Mouse (Mus musculus) intestine, embryonic 15.5 days (tissue): ENCODE results near the gene Fam187b. TPM values are rescaled to one million over a fixed set of nuclear protein-coding genes. Genes with fewer than 3 reads are reported as not detected.

Experiments used
- ATAC-seq: fragments of 200-750 bp; cut with Nextera tagmentation; 2 replicates; pipeline ENCODE4 v1.8.0; 2017; ENCODE audit warnings: moderate TSS enrichment, moderate library complexity
- H3K27ac ChIP-seq: fragments of 300-500 bp; sonication (generic); 2 replicates; pipeline ENCODE4 v1.5.1; 2015; ENCODE audit warnings: mild to moderate bottlenecking, inconsistent platforms
- H3K27me3 ChIP-seq: fragments of 300-500 bp; sonication (generic); replicated peaks from 2 replicates; pipeline ENCODE4 v1.6.1; 2015; ENCODE audit warnings: inconsistent platforms
- H3K36me3 ChIP-seq: fragments of 300-500 bp; sonication (generic); 2 replicates; pipeline ENCODE4 v1.6.1; 2015; ENCODE audit warnings: inconsistent platforms
- H3K4me1 ChIP-seq: fragments of 300-500 bp; sonication (generic); replicated peaks from 2 replicates; pipeline ENCODE4 v1.6.1; 2015; ENCODE audit warnings: inconsistent platforms
- H3K4me2 ChIP-seq: fragments of 300-500 bp; sonication (generic); replicated peaks from 2 replicates; pipeline ENCODE4 v1.6.1; 2015; ENCODE audit warnings: mild to moderate bottlenecking, inconsistent platforms
- H3K4me3 ChIP-seq: fragments of 300-500 bp; sonication (generic); replicated peaks from 2 replicates; pipeline ENCODE4 v1.5.1; 2015; ENCODE audit warnings: inconsistent platforms
- H3K9ac ChIP-seq: fragments of 300-500 bp; sonication (generic); 2 replicates; pipeline ENCODE4 v1.6.1; 2015; ENCODE audit warnings: inconsistent platforms
- H3K9me3 ChIP-seq: fragments of 300-500 bp; sonication (generic); 2 replicates; pipeline ENCODE4 v1.6.1; 2016; ENCODE audit warnings: inconsistent platforms
- WGBS: fragments of 180-500 bp; shearing (Covaris S2); methylation state at CpG from one replicate; pipeline ENCODE4 v1.1.7; 2015; 5-methylcytosine and 5-hydroxymethylcytosine counted together
- polyA plus RNA-seq: library from polyadenylated mRNA; unstranded; fragments of >200 nt; fragmentation: Nextera tagmentation; extraction: Ambion mirVana; gene quantifications from 2 replicates; pipeline ENCODE4 v1.2.1, GENCODE M21; 2015

Gene Fam187b
- polyA plus RNA-seq, 1 experiment from 2014 or later = 10.1 TPM

DNA sequence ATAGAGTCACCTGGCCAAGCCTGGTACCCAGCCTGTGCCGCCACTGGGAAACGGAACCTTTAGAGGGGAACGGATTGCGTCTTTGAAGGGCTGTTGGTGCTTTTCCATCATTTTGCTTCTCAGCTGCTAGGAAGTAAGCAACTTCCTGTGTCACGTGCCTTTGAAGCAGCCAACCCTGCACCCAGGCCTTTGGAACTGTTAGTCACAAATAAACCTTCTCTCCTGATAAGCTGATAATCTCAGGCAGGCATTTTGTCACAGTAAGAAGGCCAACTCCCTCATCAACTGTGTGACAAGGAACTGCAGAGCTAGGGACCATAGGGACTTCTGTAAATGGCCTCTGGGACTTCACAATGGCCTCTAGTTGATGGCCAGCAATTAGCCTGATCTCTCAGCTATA lies 18.6 kb downstream of the Fam187b start:
- Histone ChIP-seq H3K4me2 (no peak overlapping the region), H3K9me3 (no peaks in the 10 kb centered on the region), H3K9ac (no peak overlapping the region), H3K4me1 (no peaks in the 10 kb centered on the region), H3K27ac (no peak overlapping the region), H3K36me3 (no peaks in the 10 kb centered on the region), H3K4me3 (no peak overlapping the region), H3K27me3 (no peaks in the 10 kb centered on the region)
- 79% methylated on average over 5 of the region's 5 CpGs for WGBS
- ATAC-seq = 0 out of 2 replicates have a peak, but pooled peaks have one; percentile 25

- WGBS = 91% methylated on average over 5 of the region's 5 CpGs
- no peak overlapping the region for H3K27ac ChIP-seq
- no peak overlapping the region for H3K4me3 ChIP-seq
- H3K36me3 ChIP-seq = no peaks in the 10 kb centered on the region
- H3K4me1 ChIP-seq = no peaks in the 10 kb centered on the region
- H3K4me2 ChIP-seq = no peak overlapping the region
- ATAC-seq = no peak
- H3K27me3 ChIP-seq = no peaks in the 10 kb centered on the region
- no peaks in the 10 kb centered on the region for H3K9me3 ChIP-seq
- no peak overlapping the region for H3K9ac ChIP-seq
Measured at GRCm38 (mm10) chr7:30993986-30994385, 20.4 kb downstream of the Fam187b start.

DNA sequence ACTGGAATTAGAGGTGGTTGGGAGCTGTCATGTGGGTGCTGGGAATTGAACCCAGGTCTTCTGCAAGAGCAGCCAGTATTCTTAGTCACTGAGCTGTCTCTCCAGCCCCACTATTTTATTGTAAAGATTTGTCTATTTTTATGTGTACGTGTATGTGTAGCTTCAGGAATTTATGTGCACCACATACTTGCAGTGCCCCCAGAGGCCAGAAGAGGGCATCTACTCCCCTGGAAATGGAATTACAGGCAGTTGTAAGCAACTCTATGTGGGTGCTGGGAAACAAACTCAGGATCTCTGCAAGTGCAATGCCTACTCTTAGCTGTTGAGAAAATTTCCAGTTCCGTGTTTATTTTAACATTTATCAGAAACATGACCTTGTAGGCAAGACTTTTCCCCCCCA lies 22.9 kb downstream of the Fam187b start:
- H3K27ac ChIP-seq = no peak overlapping the region
- 96% methylated on average over 2 of the region's 2 CpGs for WGBS
- no peak overlapping the region for H3K4me2 ChIP-seq
- no peaks in the 10 kb centered on the region for H3K36me3 ChIP-seq
- no peak for ATAC-seq
- H3K4me3 ChIP-seq = no peak overlapping the region
- no peak overlapping the region for H3K9ac ChIP-seq
- no peaks in the 10 kb centered on the region for H3K27me3 ChIP-seq
- 0 out of 2 replicates have a peak, but pooled peaks cover 4% of the 10 kb centered on the region for H3K4me1 ChIP-seq
- H3K9me3 ChIP-seq = no peaks in the 10 kb centered on the region

DNA sequence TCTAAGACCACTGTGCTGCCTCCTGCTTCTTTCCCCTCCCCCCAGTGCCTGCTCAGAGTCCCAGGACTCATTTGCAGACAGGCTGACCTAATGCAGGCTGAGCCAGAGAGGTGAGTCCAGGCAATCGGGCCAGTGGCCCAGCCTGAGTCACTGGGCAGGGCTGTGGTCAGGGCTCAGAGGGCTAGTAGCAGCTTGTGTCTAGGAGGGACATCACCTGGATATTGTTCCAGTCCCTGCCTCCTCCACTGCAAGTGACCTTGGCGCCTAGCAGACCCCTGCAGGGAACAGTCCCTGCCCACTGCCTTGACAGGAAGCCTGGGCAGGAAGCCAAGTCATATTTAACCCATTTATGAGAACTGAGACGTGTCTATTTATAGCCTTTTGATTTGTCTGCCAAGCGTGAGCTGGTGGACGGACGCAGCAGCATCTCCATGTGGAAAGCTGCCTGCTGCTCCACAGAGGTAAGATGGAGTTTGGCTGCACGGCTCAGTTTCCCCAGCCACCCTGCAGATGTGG lies 27.0 kb downstream of the Fam187b start:
- Histone ChIP-seq H3K4me2 (no peak overlapping the region; the same call in 1 of the 2 replicates), H3K9ac (no peak overlapping the region), H3K4me1 (0 out of 2 replicates have a peak, but pooled peaks cover 4% of the 10 kb centered on the region), H3K9me3 (no peaks in the 10 kb centered on the region), H3K4me3 (no peak overlapping the region), H3K27me3 (no peaks in the 10 kb centered on the region), H3K27ac (no peak overlapping the region), H3K36me3 (no peaks in the 10 kb centered on the region)
- 17% methylated on average over 7 of the region's 7 CpGs for WGBS
- peak; percentile 72 for ATAC-seq

DNA sequence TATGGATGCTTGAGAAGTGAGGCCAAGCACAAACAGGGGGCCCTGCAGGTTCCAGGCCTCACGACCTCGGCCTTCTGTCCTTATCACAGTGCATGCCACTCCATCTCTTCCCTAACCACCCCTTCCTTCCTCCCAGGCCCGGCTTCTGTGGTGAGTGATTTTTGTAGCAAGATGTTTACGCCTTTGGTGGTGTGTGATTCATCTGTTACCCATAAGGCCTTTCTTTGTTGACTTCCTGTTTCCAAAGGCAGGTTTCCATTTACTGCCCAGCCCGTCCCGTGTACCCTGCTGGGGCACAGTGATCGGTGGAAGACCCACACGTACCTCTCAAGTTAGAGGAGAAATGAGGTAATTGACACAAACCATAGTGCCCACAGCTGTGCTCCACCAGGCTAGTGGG lies 29.1 kb downstream of the Fam187b start:
- Histone ChIP-seq H3K9me3 (no peaks in the 10 kb centered on the region), H3K4me3 (no peak overlapping the region), H3K27me3 (no peaks in the 10 kb centered on the region), H3K4me1 (0 out of 2 replicates have a peak, but pooled peaks cover 4% of the 10 kb centered on the region), H3K4me2 (no peak overlapping the region), H3K27ac (no peak overlapping the region), H3K9ac (no peak overlapping the region), H3K36me3 (no peaks in the 10 kb centered on the region)
- ATAC-seq = no peak
- WGBS = 58% methylated on average over 8 of the region's 8 CpGs

DNA sequence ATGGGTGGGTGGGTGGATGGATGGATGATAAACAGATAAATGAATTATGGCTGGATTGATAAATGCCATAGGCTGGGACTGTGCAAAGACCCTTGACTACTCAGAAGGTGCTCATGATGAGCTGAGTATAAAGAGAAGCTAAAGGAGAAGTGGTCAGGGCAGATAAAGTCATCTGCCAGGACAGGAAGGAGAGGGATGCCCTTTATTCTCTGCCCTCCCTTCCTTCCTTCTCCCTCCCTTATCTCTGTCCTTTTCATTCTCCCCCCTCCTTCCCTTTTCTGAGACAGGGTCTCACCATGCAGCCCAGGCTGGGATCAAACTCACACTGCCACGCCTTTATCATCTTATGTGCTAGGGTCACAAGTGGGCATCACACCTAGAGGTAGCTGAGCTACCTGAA lies 34.2 kb downstream of the Fam187b start:
- ATAC-seq = no peak
- Histone ChIP-seq H3K27me3 (no peaks in the 10 kb centered on the region), H3K9ac (no peak overlapping the region), H3K36me3 (no peaks in the 10 kb centered on the region), H3K4me2 (no peak overlapping the region), H3K27ac (no peak overlapping the region), H3K4me1 (peaks cover 5% of the 10 kb centered on the region; the same call in 1 of the 2 replicates), H3K4me3 (no peak overlapping the region), H3K9me3 (no peaks in the 10 kb centered on the region)
- WGBS = 78% methylated on average over 1 of the region's 1 CpGs

DNA sequence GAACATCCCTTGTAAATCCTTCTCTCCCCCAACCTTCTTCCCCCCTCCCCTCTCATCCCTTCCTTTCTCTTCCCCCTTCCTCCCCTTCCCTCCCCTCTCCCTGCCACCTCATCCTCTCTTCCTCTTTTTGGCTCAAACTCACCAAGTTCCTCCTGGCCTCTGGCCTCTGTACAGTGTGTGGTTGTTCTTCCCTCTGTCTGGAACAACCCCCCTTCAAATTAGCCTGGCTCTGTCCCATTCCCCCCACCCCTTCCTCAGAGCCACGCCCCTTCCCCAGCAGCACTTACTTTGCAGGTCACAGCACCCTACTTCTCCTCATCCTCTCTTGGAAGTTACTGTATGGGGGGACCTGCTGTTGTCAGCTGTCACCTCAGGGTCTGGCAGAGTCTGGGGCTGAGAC lies 34.6 kb downstream of the Fam187b start:
- 58% methylated on average over 1 of the region's 1 CpGs for WGBS
- H3K27ac ChIP-seq = 0 out of 2 replicates have a peak overlapping the region, but pooled peaks have one; percentile 6
- no peak; the same call in 1 of the 2 replicates for ATAC-seq

DNA sequence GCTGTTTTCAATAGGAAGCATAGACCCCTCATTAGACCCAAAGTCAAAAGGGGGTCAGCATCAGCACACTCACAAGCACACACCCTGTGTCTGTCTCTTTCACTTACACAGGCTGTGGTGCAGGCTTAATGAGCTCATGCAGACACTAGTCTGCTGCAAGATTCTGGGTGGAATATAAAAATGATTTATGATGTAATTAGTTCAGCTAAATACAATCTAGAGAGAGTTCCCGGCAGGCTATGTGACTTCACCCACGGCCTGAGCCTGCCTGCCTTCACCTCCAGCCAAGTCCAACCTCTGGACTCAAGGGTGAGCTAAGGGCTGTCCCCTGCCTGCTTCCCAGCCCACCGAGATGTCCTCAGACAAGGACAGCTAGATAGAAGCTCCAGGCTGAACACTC lies 35.3 kb downstream of the Fam187b start:
- 0 out of 2 replicates have a peak, but pooled peaks have one; percentile 23 for ATAC-seq
- Histone ChIP-seq H3K4me1 (peaks cover 5% of the 10 kb centered on the region; the same call in 1 of the 2 replicates), H3K9ac (no peak overlapping the region), H3K27ac (0 out of 2 replicates have a peak overlapping the region, but pooled peaks have one; percentile 6), H3K27me3 (no peaks in the 10 kb centered on the region), H3K36me3 (no peaks in the 10 kb centered on the region), H3K4me3 (no peak overlapping the region), H3K4me2 (no peak overlapping the region), H3K9me3 (no peaks in the 10 kb centered on the region)
- WGBS = 32% methylated on average over 3 of the region's 3 CpGs

More for the DNA sequence above, 34.6 kb downstream of the Fam187b start:
- no peaks in the 10 kb centered on the region for H3K27me3 ChIP-seq
- H3K9me3 ChIP-seq = no peaks in the 10 kb centered on the region
- H3K4me2 ChIP-seq = no peak overlapping the region
- H3K9ac ChIP-seq = no peak overlapping the region
- H3K4me3 ChIP-seq = no peak overlapping the region
- peaks cover 5% of the 10 kb centered on the region; the same call in 1 of the 2 replicates for H3K4me1 ChIP-seq
- H3K36me3 ChIP-seq = no peaks in the 10 kb centered on the region

- Histone ChIP-seq H3K4me1 (peaks cover 21% of the 10 kb centered on the region), H3K27ac (no peak overlapping the region)
- no peak for ATAC-seq
Measured at GRCm38 (mm10) chr7:31012971-31013370, 39.4 kb downstream of the Fam187b start.

DNA sequence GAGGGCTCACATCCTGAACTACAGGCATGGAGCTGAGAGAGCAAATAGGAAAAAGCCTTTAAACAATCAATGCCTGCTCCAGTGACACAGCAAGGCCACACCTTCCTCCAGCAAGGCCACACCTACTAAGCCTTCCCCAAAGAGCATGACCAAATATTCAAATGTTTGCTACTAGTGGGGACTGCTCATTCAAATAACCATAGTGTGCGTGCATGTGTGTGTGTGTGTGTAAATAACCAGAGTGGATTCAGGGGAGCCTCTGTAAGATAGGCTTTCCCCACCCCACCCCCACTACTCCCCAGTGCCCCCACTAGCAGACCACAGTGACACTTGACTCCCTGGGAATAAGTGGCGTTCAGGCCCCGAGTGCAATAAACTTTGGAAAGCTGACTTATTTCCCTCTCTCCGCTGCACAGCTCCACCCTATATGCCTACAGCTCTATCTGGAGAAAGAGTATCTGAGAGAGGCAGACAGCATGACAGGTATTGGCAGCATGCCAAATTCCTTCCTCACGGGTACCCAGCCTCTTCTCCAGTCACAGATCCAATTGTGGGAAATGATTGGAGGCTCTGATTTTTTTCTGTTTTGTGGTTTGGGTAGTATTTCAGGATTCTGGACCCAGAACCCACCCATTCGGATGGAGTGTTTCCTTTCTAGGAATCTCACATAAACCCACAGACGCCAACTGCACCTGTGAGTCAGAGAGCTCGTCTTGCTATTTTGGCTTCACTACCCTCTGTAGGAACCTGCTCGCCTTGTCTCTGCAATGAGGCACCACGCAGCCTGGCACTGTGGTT lies 43.7 kb downstream of the Fam187b start:
- Histone ChIP-seq H3K9me3 (no peaks in the 10 kb centered on the region), H3K4me3 (no peak overlapping the region), H3K9ac (no peak overlapping the region), H3K27me3 (no peaks in the 10 kb centered on the region), H3K36me3 (no peaks in the 10 kb centered on the region), H3K4me1 (peaks cover 15% of the 10 kb centered on the region), H3K27ac (no peak overlapping the region), H3K4me2 (peak overlapping the region; percentile 11; the same call in 1 of the 2 replicates)
- 36% methylated on average over 10 of the region's 10 CpGs for WGBS
- ATAC-seq = peak; percentile 91

More at GRCm38 (mm10) chr7:31012971-31013370, 39.4 kb downstream of the Fam187b start:
- Histone ChIP-seq H3K9me3 (no peaks in the 10 kb centered on the region), H3K36me3 (no peaks in the 10 kb centered on the region), H3K4me2 (no peak overlapping the region), H3K4me3 (no peak overlapping the region), H3K9ac (no peak overlapping the region), H3K27me3 (no peaks in the 10 kb centered on the region)
- WGBS = 78% methylated on average over 5 of the region's 5 CpGs

GRCm38 (mm10) chr7:31028609-31029008 lies 55.0 kb downstream of the Fam187b start:
- no peak overlapping the region for H3K4me2 ChIP-seq
- no peaks in the 10 kb centered on the region for H3K36me3 ChIP-seq
- WGBS = 77% methylated on average over 8 of the region's 8 CpGs
- no peak for ATAC-seq
- H3K27me3 ChIP-seq = no peaks in the 10 kb centered on the region
- no peak overlapping the region for H3K4me3 ChIP-seq
- no peak overlapping the region for H3K27ac ChIP-seq
- no peak overlapping the region for H3K9ac ChIP-seq
- no peaks in the 10 kb centered on the region for H3K4me1 ChIP-seq
- H3K9me3 ChIP-seq = no peaks in the 10 kb centered on the region

DNA sequence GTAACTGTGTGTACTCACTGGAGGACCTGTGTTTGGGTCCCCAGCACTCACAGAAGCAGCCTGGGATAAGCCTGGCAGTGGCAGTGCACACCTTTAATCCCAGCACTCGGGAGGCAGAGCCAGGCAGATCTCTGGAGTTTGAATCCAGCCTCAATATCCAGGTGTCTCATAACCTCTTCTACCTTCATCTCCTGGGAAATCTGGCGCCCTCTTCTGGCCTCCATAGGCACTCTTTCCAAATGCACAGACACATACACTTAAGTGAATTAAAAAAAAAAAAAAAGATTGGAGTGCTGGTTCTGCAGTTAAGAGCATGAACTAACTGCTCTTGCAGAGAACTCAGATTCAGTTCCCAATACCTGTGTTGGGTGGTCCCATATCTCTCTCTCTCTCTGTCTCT lies 57.1 kb downstream of the Fam187b start:
- Histone ChIP-seq H3K4me3 (no peak overlapping the region), H3K9ac (no peak overlapping the region), H3K9me3 (no peaks in the 10 kb centered on the region), H3K27me3 (no peaks in the 10 kb centered on the region), H3K27ac (no peak overlapping the region), H3K4me2 (no peak overlapping the region), H3K36me3 (no peaks in the 10 kb centered on the region), H3K4me1 (no peaks in the 10 kb centered on the region)
- 66% methylated on average over 2 of the region's 2 CpGs for WGBS
- no peak for ATAC-seq
